In genomic region chr2:116975091-116975600, GRCm38 (mm10) we compare ENCODE assay signal across 8 mouse cellular contexts.
DNase-seq lines count a peak whose midpoint lies in the region; ATAC-seq and TF ChIP-seq lines count a peak whose summit lies in the region.

No protein-coding gene starts in this region.

- no peak for TF ChIP-seq CTCF in heart, adult 2 months (IDR thresholded peaks at IDR 0.05)

- H3K79me2 ChIP-seq in heart, adult 2 months (replicated peaks; ENCODE audit: control insufficient read depth, insufficient read depth, low read length) = no peaks in the 10 kb centered on the region

- H3K9me3 ChIP-seq in embryonic facial prominence, embryonic 10.5 days = no peaks in the 10 kb centered on the region
- no peaks in the 10 kb centered on the region for H3K9me3 ChIP-seq in megakaryocyte, embryonic 14.5 days

- H3K4me3 ChIP-seq in heart, adult 2 months = peak overlapping the region; percentile 61
- H3K4me3 ChIP-seq in embryonic facial prominence, embryonic 10.5 days = peak overlapping the region; percentile 56
- peak overlapping the region; percentile 93 for H3K4me3 ChIP-seq in megakaryocyte, embryonic 14.5 days (replicated peaks)

- TF ChIP-seq EP300 in heart, adult 2 months (IDR thresholded peaks at IDR 0.05; ENCODE audit: insufficient read depth, low read depth, low read length) = no peak

- H3K9ac ChIP-seq in heart, adult 2 months (ENCODE audit: low read depth, low read length) = peak overlapping the region; percentile 86

- H3K27ac ChIP-seq in heart, adult 2 months = peak overlapping the region; percentile 93
- peak overlapping the region; percentile 98 for H3K27ac ChIP-seq in embryonic facial prominence, embryonic 10.5 days (replicated peaks)

- TF ChIP-seq POLR2A in heart, adult 2 months (IDR thresholded peaks at IDR 0.05; ENCODE audit: insufficient read depth, low read depth, low read length) = no peak

- DNase-seq in heart, adult 2 months = no peak
- no peak for DNase-seq in heart, postnatal 25 days (ENCODE audit: low spot score)
- peak; percentile 79 for DNase-seq in R1 (ENCODE audit: low read depth, low spot score)
- no peak for DNase-seq in embryonic facial prominence, embryonic 10.5 days (ENCODE audit: low spot score)
- peak; percentile 77 for DNase-seq in left cerebral cortex, postnatal 4 days
- peak; percentile 54 for DNase-seq in testis, postnatal 10 days (ENCODE audit: low spot score)

- H3K36me3 ChIP-seq in heart, adult 2 months (ENCODE audit: control insufficient read depth, insufficient read depth, low read length) = peaks cover 6% of the 10 kb centered on the region
- H3K36me3 ChIP-seq in embryonic facial prominence, embryonic 10.5 days (replicated peaks) = no peaks in the 10 kb centered on the region
- H3K36me3 ChIP-seq in megakaryocyte, embryonic 14.5 days (replicated peaks; ENCODE audit: low read length) = no peaks in the 10 kb centered on the region

- intact Hi-C loops in heart, adult 2 months (cut with DNase I) = loop anchor here (2.0 to 5.0 kb wide), 2 partner anchors 73 to 146 kb away; partner anchors contain the start of gene Spred1
- intact Hi-C loops in heart, postnatal 25 days (cut with DNase I) = loop anchor here (2.0 to 5.0 kb wide), 2 partner anchors 73 to 146 kb away; partner anchors contain the start of gene Spred1
- intact Hi-C loops in left cerebral cortex, postnatal 4 days (cut with DNase I) = loop anchor here (5.0 kb wide), 1 partner anchor 147 kb away; the partner anchor contains the start of gene Spred1

- peak; percentile 44 to 52 for ATAC-seq in hematopoietic stem cell, adult 5-6 weeks (replicated peaks in 1 of 2; ENCODE audit: insufficient read depth in 1 of 2, low FRiP score in 2 of 2, low TSS enrichment in 1 of 2, low read depth in 1 of 2, poor library complexity in 2 of 2, severe bottlenecking in 2 of 2)

- 4% methylated on average over 14 of the region's 14 CpGs for WGBS in heart, adult 2 months
- under 1% methylated on average over 14 of the region's 14 CpGs for WGBS in embryonic facial prominence, embryonic 10.5 days

- H3K27me3 ChIP-seq in heart, adult 2 months (ENCODE audit: control insufficient read depth, insufficient read depth, low read length) = no peaks in the 10 kb centered on the region
- no peaks in the 10 kb centered on the region for H3K27me3 ChIP-seq in embryonic facial prominence, embryonic 10.5 days (replicated peaks; ENCODE audit: low read depth, poor library complexity, severe bottlenecking)
- no peaks in the 10 kb centered on the region for H3K27me3 ChIP-seq in megakaryocyte, embryonic 14.5 days (replicated peaks)

- H3K4me1 ChIP-seq in heart, adult 2 months (ENCODE audit: control insufficient read depth, insufficient read depth, low read length) = peaks cover 12% of the 10 kb centered on the region
- H3K4me1 ChIP-seq in embryonic facial prominence, embryonic 10.5 days = peaks cover 91% of the 10 kb centered on the region
- peaks cover 93% of the 10 kb centered on the region for H3K4me1 ChIP-seq in megakaryocyte, embryonic 14.5 days

Comparison
In these comparisons a context has a peak if more than half of its experiments do, and no peak if none do; other contexts are left out.
1. DNase-seq: peak in R1 (single experiment), left cerebral cortex, postnatal 4 days (single experiment) and testis, postnatal 10 days (single experiment); none in heart, adult 2 months (0 of 2), heart, postnatal 25 days (single experiment) and embryonic facial prominence, embryonic 10.5 days (single experiment).
2. Peak in every context shown above with its lines, with median percentiles within 50 percentile points of each other: H3K4me3 ChIP-seq.